Mouse (Mus musculus) ES-E14 (cell line): ENCODE measurements around the gene Cdyl. TPM values are rescaled to one million over a fixed set of nuclear protein-coding genes. Genes with fewer than 3 reads are reported as not detected.

Experiments
- DNase-seq: peaks from one replicate; pipeline ENCODE4 v3.0.0-alpha.2; 2013; ENCODE audit warnings: low read depth, low spot score
- H3K27ac ChIP-seq: 2 replicates; pipeline ENCODE4 v1.5.1; 2012; ENCODE audit warnings: low read depth, mild to moderate bottlenecking, low read length, moderate library complexity, mixed read lengths; ENCODE audit not compliant: poor library complexity, insufficient read depth, severe bottlenecking
- H3K36me3 ChIP-seq: 2 replicates; pipeline ENCODE4 v1.6.1; 2012; ENCODE audit warnings: mild to moderate bottlenecking, low read length, moderate library complexity, mixed read lengths; ENCODE audit not compliant: control insufficient read depth, poor library complexity, insufficient read depth, severe bottlenecking
- H3K4me1 ChIP-seq, 2 experiments: fragments of 150-350 bp in 1 of 2; sonication (generic) in 1 of 2; 2 replicates each; pipeline ENCODE4 v1.6.1; 2012; ENCODE audit warnings: low read length in 2 of 2, mild to moderate bottlenecking in 1 of 2, mixed read lengths in 1 of 2; ENCODE audit not compliant: control insufficient read depth in 2 of 2, insufficient read depth in 2 of 2, poor library complexity in 1 of 2
- H3K4me3 ChIP-seq, 2 experiments: fragments of 150-350 bp in 1 of 2; sonication (generic) in 1 of 2; 2 replicates each; pipeline ENCODE4 v1.5.1; 2012; ENCODE audit warnings: low read length in 2 of 2, low read depth in 1 of 2, mild to moderate bottlenecking in 1 of 2, mixed read lengths in 1 of 2; ENCODE audit not compliant: insufficient read depth in 1 of 2, poor library complexity in 1 of 2, severe bottlenecking in 1 of 2
- H3K9ac ChIP-seq: 2 replicates; pipeline ENCODE4 v1.6.1; 2012; ENCODE audit warnings: low read depth, mild to moderate bottlenecking, low read length, mixed read lengths; ENCODE audit not compliant: poor library complexity, insufficient read depth, severe bottlenecking
- H3K9me3 ChIP-seq: fragments of 150-350 bp; sonication (generic); 2 replicates; pipeline ENCODE4 v1.6.1; 2012; ENCODE audit warnings: low read depth, mild to moderate bottlenecking, low read length; ENCODE audit not compliant: control insufficient read depth, insufficient read depth
- CHD2 ChIP-seq: IDR thresholded peaks from 2 replicates; pipeline ENCODE4 v1.6.1; 2014; ENCODE audit warnings: mild to moderate bottlenecking, low read depth, low read length, inconsistent platforms
- HCFC1 ChIP-seq: IDR thresholded peaks from 2 replicates; pipeline ENCODE4 v1.6.1; 2012; ENCODE audit warnings: low read length, inconsistent platforms, borderline replicate concordance; ENCODE audit not compliant: insufficient read depth
- MAFK ChIP-seq: IDR thresholded peaks from 2 replicates; pipeline ENCODE4 v1.6.1; 2014; ENCODE audit warnings: mild to moderate bottlenecking, low read depth, low read length, inconsistent platforms; ENCODE audit not compliant: insufficient read depth
- ZC3H11A ChIP-seq: IDR thresholded peaks from 2 replicates; pipeline ENCODE4 v1.6.1; 2012; ENCODE audit warnings: low read depth, mild to moderate bottlenecking, inconsistent platforms, low read length, borderline replicate concordance
- ZNF384 ChIP-seq: IDR thresholded peaks from 2 replicates; pipeline ENCODE4 v1.6.1; 2012; ENCODE audit warnings: low read depth, low read length, inconsistent platforms
- in situ Hi-C, 2 experiments: fragments of 600-800 bp; cut with MboI; formaldehyde crosslinking; loops; one replicate each; pipeline ENCODE4 v1.15.1; 2025; ENCODE audit warnings: low sequenced_read_pairs in 2 of 2, inconsistent platforms in 1 of 2; ENCODE audit not compliant: unreplicated experiment in 2 of 2
- total RNA-seq: library from RNA; depleted of rRNA; stranded (reverse); fragments of 300-350 nt; gene quantifications from 2 replicates; pipeline ENCODE4 v1.2.3, GENCODE M21; 2012

Cdyl gene
- total RNA-seq, 1 experiment, result 20.3 TPM

- no peak overlapping the region for H3K9ac ChIP-seq
- H3K36me3 ChIP-seq, result no peaks in the 10 kb centered on the region
- H3K4me3 ChIP-seq, result no peak overlapping the region
- no peaks in the 10 kb centered on the region for H3K9me3 ChIP-seq
- no peak for DNase-seq
- H3K4me1 ChIP-seq, result no peaks in the 10 kb centered on the region
- no peak overlapping the region for H3K27ac ChIP-seq
- TF ChIP-seq CHD2 (no peak), ZC3H11A (no peak), HCFC1 (no peak), MAFK (no peak), ZNF384 (no peak)
- in situ Hi-C loops, result no loop called here
These were observed 19.1 kb downstream of the Cdyl start for GRCm38 (mm10) chr13:35678691-35679090.

- no peak for DNase-seq
- in situ Hi-C loops, result no loop called here
- no peaks in the 10 kb centered on the region for H3K9me3 ChIP-seq
- H3K4me3 ChIP-seq, result no peak overlapping the region
- TF ChIP-seq HCFC1 (no peak), CHD2 (no peak), ZNF384 (no peak), MAFK (no peak), ZC3H11A (no peak)
- H3K9ac ChIP-seq, result no peak overlapping the region
- no peak overlapping the region for H3K27ac ChIP-seq
- no peaks in the 10 kb centered on the region for H3K4me1 ChIP-seq
- no peaks in the 10 kb centered on the region for H3K36me3 ChIP-seq
These were observed 21.7 kb downstream of the Cdyl start for GRCm38 (mm10) chr13:35681361-35681760.

DNA sequence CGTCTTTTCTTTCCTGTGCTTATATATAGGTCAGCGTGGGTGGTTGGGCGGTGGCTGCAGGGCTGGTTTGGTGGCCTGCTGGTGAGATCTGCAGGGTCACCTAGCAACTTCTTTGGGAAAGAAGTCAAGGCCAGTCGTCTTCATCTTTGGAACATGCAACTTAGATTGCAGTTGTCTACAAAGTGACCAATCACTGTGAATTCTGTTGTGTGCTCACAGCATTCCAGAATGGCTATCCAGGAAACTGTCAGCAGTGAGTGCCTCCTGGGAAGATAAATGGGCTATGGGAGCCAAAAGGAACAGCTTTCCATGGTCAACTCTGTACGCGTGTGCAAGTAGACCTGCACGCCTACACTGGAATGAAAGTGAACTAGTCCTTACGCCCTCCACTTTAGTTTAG is 26.6 kb downstream of the Cdyl start:
- TF ChIP-seq CHD2 (no peak), ZC3H11A (no peak), MAFK (no peak), HCFC1 (no peak), ZNF384 (no peak)
- Histone ChIP-seq H3K4me1 (no peaks in the 10 kb centered on the region), H3K9ac (no peak overlapping the region), H3K4me3 (no peak overlapping the region), H3K9me3 (no peaks in the 10 kb centered on the region), H3K27ac (no peak overlapping the region), H3K36me3 (no peaks in the 10 kb centered on the region)
- DNase-seq, result no peak
- in situ Hi-C loops, result no loop called here

DNA sequence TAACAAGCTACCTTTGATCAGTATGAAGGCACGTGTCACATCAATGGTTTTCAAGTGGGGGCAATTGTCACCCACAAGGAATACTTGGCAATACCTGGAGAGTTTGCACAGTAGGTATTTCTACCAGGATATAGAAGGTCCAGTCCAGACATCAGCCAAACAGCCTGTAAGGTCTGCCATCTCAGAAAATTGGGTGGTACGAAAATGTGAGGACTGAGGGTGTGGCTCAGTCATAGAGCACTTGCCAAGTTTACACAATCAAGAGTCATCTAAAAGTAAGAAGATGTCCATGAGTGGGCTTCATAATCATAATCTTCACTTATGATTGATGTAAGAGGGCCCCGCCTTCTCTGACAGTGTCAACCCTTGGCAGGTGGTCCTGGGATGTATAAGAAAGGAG is 29.9 kb downstream of the Cdyl start:
- H3K27ac ChIP-seq, result no peak overlapping the region
- in situ Hi-C loops, result no loop called here
- no peaks in the 10 kb centered on the region for H3K4me1 ChIP-seq
- no peaks in the 10 kb centered on the region for H3K9me3 ChIP-seq
- TF ChIP-seq ZC3H11A, result no peak
- no peak for TF ChIP-seq MAFK
- TF ChIP-seq ZNF384, result no peak
- TF ChIP-seq HCFC1, result no peak
- no peak for TF ChIP-seq CHD2
- no peak for DNase-seq
- no peak overlapping the region for H3K4me3 ChIP-seq
- H3K9ac ChIP-seq, result no peak overlapping the region
- no peaks in the 10 kb centered on the region for H3K36me3 ChIP-seq

DNA sequence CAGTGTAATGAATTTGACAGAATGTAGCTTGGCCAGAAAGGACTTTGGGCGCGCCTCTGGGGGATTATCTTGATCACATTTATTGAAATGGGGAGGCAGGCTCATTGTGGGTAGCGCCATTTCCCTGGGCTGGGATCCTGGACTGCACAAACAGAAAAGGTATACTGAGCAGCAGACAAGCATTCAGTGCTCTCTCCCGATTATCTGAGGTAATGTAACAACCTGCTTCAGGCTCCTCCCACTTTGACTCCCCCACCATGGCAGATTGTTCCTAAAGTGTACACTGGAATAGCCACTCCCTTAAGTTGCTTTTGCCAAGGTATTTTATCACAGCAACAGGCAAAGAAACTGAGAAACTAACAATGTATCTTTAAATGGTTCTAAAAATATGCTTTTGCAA is 58.0 kb downstream of the Cdyl start:
- Histone ChIP-seq H3K4me3 (no peak overlapping the region), H3K27ac (no peak overlapping the region), H3K36me3 (no peaks in the 10 kb centered on the region), H3K4me1 (peaks cover 0 to 2% of the 10 kb centered on the region in 2 experiments; a peak in 1 of 4 replicates), H3K9ac (no peak overlapping the region), H3K9me3 (no peaks in the 10 kb centered on the region)
- no peak for DNase-seq
- TF ChIP-seq HCFC1 (no peak), CHD2 (no peak), MAFK (no peak), ZC3H11A (no peak), ZNF384 (no peak)
- in situ Hi-C loops, result no loop called here
